15 mouse cellular contexts compared by ENCODE assay signal in genomic region chr10:11875145-11876131, GRCm38 (mm10).
DNase-seq lines count a peak whose midpoint lies in the region; ATAC-seq and TF ChIP-seq lines count a peak whose summit lies in the region.
"Had no signal": no experiment of that assay in that cellular context is flagged by ENCODE, and none has a peak within 500 bp of the region (broad histone marks: within the 10 kb centered on the region; RNA-seq: fewer than 3 reads in every experiment).

No protein-coding gene starts in this region.

- no peak for DNase-seq in frontal cortex, postnatal 14 days (ENCODE audit: low spot score in 2 of 2)
- DNase-seq in liver, postnatal 0 days, result no peak
- DNase-seq in heart, postnatal 10 days, result no peak
- DNase-seq: adrenal gland, postnatal 36 days; cerebellum, adult 18-20 months; gastrocnemius, postnatal 36 days; lung, adult 18-20 months; right cerebral cortex, postnatal 4 days; thymus, postnatal 36 days had no signal

- intact Hi-C loops in heart, postnatal 10 days (cut with DNase I), result no loop called here

- WGBS in midbrain, embryonic 12.5 days, result 33% methylated on average over 5 of the region's 5 CpGs
- WGBS in midbrain, embryonic 16.5 days, result 38% methylated on average over 5 of the region's 5 CpGs
- 12% methylated on average over 5 of the region's 5 CpGs for WGBS in forebrain, embryonic 15.5 days
- 42% methylated on average over 5 of the region's 5 CpGs for WGBS in neural tube, embryonic 13.5 days
- WGBS in liver, postnatal 0 days (ENCODE audit: insufficient replicate concordance), result 62% methylated on average over 5 of the region's 5 CpGs

- no peak for TF ChIP-seq CTCF in liver, postnatal 0 days (IDR thresholded peaks at IDR 0.05; ENCODE audit: low read depth)

- H3K4me3 ChIP-seq in midbrain, embryonic 12.5 days, result no peak overlapping the region
- H3K4me3 ChIP-seq in midbrain, embryonic 16.5 days (ENCODE audit: low read depth, low read length), result no peak overlapping the region
- H3K4me3 ChIP-seq in forebrain, embryonic 15.5 days, result no peak overlapping the region
- no peak overlapping the region for H3K4me3 ChIP-seq in neural tube, embryonic 13.5 days
- H3K4me3 ChIP-seq in liver, postnatal 0 days (ENCODE audit: low read depth, low read length), result no peak overlapping the region
- H3K4me3 ChIP-seq: limb, embryonic 12.5 days had no signal

- H3K36me3 ChIP-seq in midbrain, embryonic 12.5 days, result no peaks in the 10 kb centered on the region
- H3K36me3 ChIP-seq in midbrain, embryonic 16.5 days (ENCODE audit: control insufficient read depth, insufficient read depth, low read length), result no peaks in the 10 kb centered on the region
- no peaks in the 10 kb centered on the region for H3K36me3 ChIP-seq in forebrain, embryonic 15.5 days
- H3K36me3 ChIP-seq in neural tube, embryonic 13.5 days, result no peaks in the 10 kb centered on the region
- H3K36me3 ChIP-seq in liver, postnatal 0 days (replicated peaks; ENCODE audit: insufficient read depth, low read length), result no peaks in the 10 kb centered on the region
- H3K36me3 ChIP-seq: limb, embryonic 12.5 days had no signal

- no peak overlapping the region for H3K27ac ChIP-seq in midbrain, embryonic 12.5 days (replicated peaks)
- H3K27ac ChIP-seq in midbrain, embryonic 16.5 days (ENCODE audit: low read length), result no peak overlapping the region
- H3K27ac ChIP-seq in forebrain, embryonic 15.5 days (replicated peaks), result no peak overlapping the region
- H3K27ac ChIP-seq in neural tube, embryonic 13.5 days (replicated peaks), result no peak overlapping the region
- H3K27ac ChIP-seq in liver, postnatal 0 days (ENCODE audit: low read depth), result no peak overlapping the region
- H3K27ac ChIP-seq: limb, embryonic 12.5 days had no signal

- TF ChIP-seq EP300 in liver, postnatal 0 days (IDR thresholded peaks at IDR 0.05; ENCODE audit: low read depth), result no peak

- H3K4me1 ChIP-seq in midbrain, embryonic 12.5 days, result no peaks in the 10 kb centered on the region; the same call in 1 of the 2 replicates
- H3K4me1 ChIP-seq in midbrain, embryonic 16.5 days (ENCODE audit: control insufficient read depth, insufficient read depth, low read length), result peaks cover 5% of the 10 kb centered on the region; the same call in 1 of the 2 replicates
- H3K4me1 ChIP-seq in forebrain, embryonic 15.5 days, result peaks cover 12% of the 10 kb centered on the region
- H3K4me1 ChIP-seq in neural tube, embryonic 13.5 days (replicated peaks), result peaks cover 10% of the 10 kb centered on the region
- H3K4me1 ChIP-seq in liver, postnatal 0 days (ENCODE audit: insufficient read depth), result no peaks in the 10 kb centered on the region
- H3K4me1 ChIP-seq: limb, embryonic 12.5 days had no signal

- peak; percentile 80 for ATAC-seq in frontal cortex, adult (ENCODE audit: low TSS enrichment)
- peak; percentile 71; the same call in 1 of the 2 replicates for ATAC-seq in midbrain, embryonic 12.5 days (ENCODE audit: low FRiP score, low read depth)
- ATAC-seq in midbrain, embryonic 16.5 days, result no peak
- ATAC-seq in forebrain, embryonic 15.5 days (replicated peaks), result peak; percentile 88
- ATAC-seq in neural tube, embryonic 13.5 days (ENCODE audit: low read depth), result peak; percentile 79
- no peak for ATAC-seq in liver, postnatal 0 days

- no peaks in the 10 kb centered on the region for H3K27me3 ChIP-seq in midbrain, embryonic 12.5 days
- no peaks in the 10 kb centered on the region for H3K27me3 ChIP-seq in midbrain, embryonic 16.5 days (ENCODE audit: control insufficient read depth, insufficient read depth, low read depth, low read length)
- no peaks in the 10 kb centered on the region for H3K27me3 ChIP-seq in forebrain, embryonic 15.5 days
- no peaks in the 10 kb centered on the region for H3K27me3 ChIP-seq in neural tube, embryonic 13.5 days
- H3K27me3 ChIP-seq in liver, postnatal 0 days (ENCODE audit: insufficient read depth, low read length), result no peaks in the 10 kb centered on the region
- H3K27me3 ChIP-seq: limb, embryonic 12.5 days had no signal

- no peaks in the 10 kb centered on the region for H3K9me3 ChIP-seq in midbrain, embryonic 12.5 days
- no peaks in the 10 kb centered on the region for H3K9me3 ChIP-seq in midbrain, embryonic 16.5 days (replicated peaks; ENCODE audit: control insufficient read depth, low read length, poor library complexity, severe bottlenecking)
- no peaks in the 10 kb centered on the region for H3K9me3 ChIP-seq in forebrain, embryonic 15.5 days
- no peaks in the 10 kb centered on the region for H3K9me3 ChIP-seq in neural tube, embryonic 13.5 days
- no peaks in the 10 kb centered on the region for H3K9me3 ChIP-seq in liver, postnatal 0 days (ENCODE audit: low read length)
- H3K9me3 ChIP-seq: limb, embryonic 12.5 days had no signal

- H3K9ac ChIP-seq in midbrain, embryonic 12.5 days (replicated peaks), result no peak overlapping the region
- H3K9ac ChIP-seq in midbrain, embryonic 16.5 days (ENCODE audit: low read depth, low read length), result no peak overlapping the region
- no peak overlapping the region for H3K9ac ChIP-seq in forebrain, embryonic 15.5 days (replicated peaks)
- H3K9ac ChIP-seq in neural tube, embryonic 13.5 days, result no peak overlapping the region
- no peak overlapping the region for H3K9ac ChIP-seq in liver, postnatal 0 days (replicated peaks)
- H3K9ac ChIP-seq: limb, embryonic 12.5 days had no signal

- H3K4me2 ChIP-seq in midbrain, embryonic 12.5 days (replicated peaks), result no peak overlapping the region
- H3K4me2 ChIP-seq in midbrain, embryonic 16.5 days (ENCODE audit: low read length), result no peak overlapping the region
- no peak overlapping the region for H3K4me2 ChIP-seq in forebrain, embryonic 15.5 days (replicated peaks)
- no peak overlapping the region for H3K4me2 ChIP-seq in neural tube, embryonic 13.5 days
- no peak overlapping the region for H3K4me2 ChIP-seq in liver, postnatal 0 days (ENCODE audit: low read depth, low read length)
- H3K4me2 ChIP-seq: limb, embryonic 12.5 days had no signal

Comparison
In these comparisons a context has a peak if more than half of its experiments do, and no peak if none do; other contexts are left out.
1. ATAC-seq: peak in frontal cortex, adult (single experiment), midbrain, embryonic 12.5 days (single experiment), forebrain, embryonic 15.5 days (single experiment) and neural tube, embryonic 13.5 days (single experiment); none in midbrain, embryonic 16.5 days (single experiment) and liver, postnatal 0 days (single experiment).